Mouse (Mus musculus) heart, embryonic 13.5 days (tissue): Measurements from ENCODE around the gene Rbms3. TPM values are rescaled to one million over a fixed set of nuclear protein-coding genes. Genes with fewer than 3 reads are reported as not detected.

Experiments
- ATAC-seq: fragments of 200-750 bp; cut with Nextera tagmentation; 2 replicates; pipeline ENCODE4 v1.8.0; 2017; ENCODE audit warnings: moderate TSS enrichment; ENCODE audit not compliant: insufficient number of reproducible peaks, low FRiP score, low TSS enrichment; ENCODE audit errors: extremely low read depth
- H3K27ac ChIP-seq: fragments of 300-500 bp; sonication (generic); replicated peaks from 2 replicates; pipeline ENCODE4 v1.5.1; 2015; ENCODE audit warnings: moderate library complexity, mild to moderate bottlenecking, inconsistent platforms
- H3K27me3 ChIP-seq: fragments of 300-500 bp; sonication (generic); replicated peaks from 2 replicates; pipeline ENCODE4 v1.6.1; 2015; ENCODE audit warnings: mild to moderate bottlenecking, inconsistent platforms
- H3K36me3 ChIP-seq: fragments of 300-500 bp; sonication (generic); 2 replicates; pipeline ENCODE4 v1.6.1; 2015; ENCODE audit warnings: mild to moderate bottlenecking, inconsistent platforms
- H3K4me1 ChIP-seq: fragments of 300-500 bp; sonication (generic); 2 replicates; pipeline ENCODE4 v1.6.1; 2015; ENCODE audit warnings: inconsistent platforms
- H3K4me2 ChIP-seq: fragments of 300-500 bp; sonication (generic); 2 replicates; pipeline ENCODE4 v1.6.1; 2015; ENCODE audit warnings: inconsistent platforms, mild to moderate bottlenecking, moderate library complexity
- H3K4me3 ChIP-seq: fragments of 300-500 bp; sonication (generic); 2 replicates; pipeline ENCODE4 v1.5.1; 2015; ENCODE audit warnings: moderate library complexity, mild to moderate bottlenecking, inconsistent platforms
- H3K9ac ChIP-seq: fragments of 300-500 bp; sonication (generic); 2 replicates; pipeline ENCODE4 v1.6.1; 2015; ENCODE audit warnings: inconsistent platforms, mild to moderate bottlenecking, moderate library complexity
- H3K9me3 ChIP-seq: fragments of 300-500 bp; sonication (generic); 2 replicates; pipeline ENCODE4 v1.6.1; 2016; ENCODE audit warnings: inconsistent platforms
- WGBS: fragments of 180-500 bp; shearing (Covaris S2); methylation state at CpG from one replicate; pipeline ENCODE4 v1.1.7; 2015; ENCODE audit warnings: mixed read lengths; 5-methylcytosine and 5-hydroxymethylcytosine counted together
- polyA plus RNA-seq: library from polyadenylated mRNA; unstranded; fragments of >200 nt; fragmentation: Nextera tagmentation; extraction: Ambion mirVana; gene quantifications from 2 replicates; pipeline ENCODE4 v1.2.1, GENCODE M21; 2015

The Rbms3 gene
- polyA plus RNA-seq, 1 experiment from 2014 or later = 36.0 TPM

- Histone ChIP-seq H3K27me3 (no peaks in the 10 kb centered on the region), H3K4me3 (no peak overlapping the region), H3K27ac (peak overlapping the region; percentile 83), H3K4me2 (peak overlapping the region; percentile 49), H3K9me3 (no peaks in the 10 kb centered on the region; the same call in 1 of the 2 replicates), H3K36me3 (no peaks in the 10 kb centered on the region; the same call in 1 of the 2 replicates), H3K4me1 (peaks cover 31% of the 10 kb centered on the region), H3K9ac (0 out of 2 replicates have a peak overlapping the region, but pooled peaks have one; percentile 47)
- 14% methylated on average over 6 of the region's 6 CpGs for WGBS
- ATAC-seq = peak; percentile 42; the same call in 1 of the 2 replicates
Observed at GRCm38 (mm10) chr9:117163143-117163542, 466.6 kb downstream of the Rbms3 start.

- Histone ChIP-seq H3K4me2 (no peak overlapping the region), H3K9me3 (no peaks in the 10 kb centered on the region), H3K4me3 (no peak overlapping the region), H3K27me3 (no peaks in the 10 kb centered on the region), H3K4me1 (peaks cover 39% of the 10 kb centered on the region), H3K27ac (no peak overlapping the region), H3K36me3 (peaks cover 6% of the 10 kb centered on the region; the same call in 1 of the 2 replicates), H3K9ac (no peak overlapping the region)
- 67% methylated on average over 6 of the region's 6 CpGs for WGBS
- ATAC-seq = no peak
Observed at GRCm38 (mm10) chr9:117161150-117161549, 468.6 kb downstream of the Rbms3 start.

GRCm38 (mm10) chr9:117156330-117156905 lies 473.3 kb downstream of the Rbms3 start:
- no peaks in the 10 kb centered on the region for H3K27me3 ChIP-seq
- H3K9me3 ChIP-seq = no peaks in the 10 kb centered on the region
- H3K9ac ChIP-seq = no peak overlapping the region
- no peak overlapping the region for H3K4me3 ChIP-seq
- no peak overlapping the region for H3K4me2 ChIP-seq
- H3K36me3 ChIP-seq = peaks cover 9% of the 10 kb centered on the region; the same call in 1 of the 2 replicates
- peak overlapping the region; percentile 33 for H3K27ac ChIP-seq
- no peak for ATAC-seq
- peaks cover 25% of the 10 kb centered on the region for H3K4me1 ChIP-seq
- WGBS = 53% methylated on average over 9 of the region's 9 CpGs

DNA sequence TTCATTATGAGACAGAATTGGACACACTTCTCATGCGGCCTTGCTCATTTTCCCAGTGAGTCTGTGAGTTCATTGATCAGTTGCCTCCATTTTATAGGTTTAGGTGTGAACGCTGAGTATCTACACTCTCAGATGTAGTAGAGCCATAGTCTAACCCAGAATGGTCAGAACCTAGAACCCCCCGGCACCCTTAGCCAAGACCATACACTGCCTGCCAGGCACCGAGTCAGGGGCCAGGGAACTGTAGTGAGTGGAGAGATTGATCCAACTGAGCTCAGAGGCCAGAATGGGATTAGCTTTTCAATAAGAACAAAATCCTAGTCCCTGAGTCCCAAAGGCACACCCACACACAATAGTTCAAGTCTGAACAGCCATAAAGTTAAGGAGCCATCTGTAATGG lies 475.1 kb downstream of the Rbms3 start:
- Histone ChIP-seq H3K4me2 (no peak overlapping the region), H3K27me3 (no peaks in the 10 kb centered on the region), H3K36me3 (peaks cover 15% of the 10 kb centered on the region), H3K4me1 (peaks cover 25% of the 10 kb centered on the region), H3K27ac (no peak overlapping the region; the same call in 1 of the 2 replicates), H3K9ac (no peak overlapping the region), H3K4me3 (no peak overlapping the region), H3K9me3 (no peaks in the 10 kb centered on the region)
- ATAC-seq = no peak
- WGBS = 86% methylated on average over 4 of the region's 4 CpGs

GRCm38 (mm10) chr9:117153686-117154274 lies 475.9 kb downstream of the Rbms3 start:
- Histone ChIP-seq H3K27me3 (no peaks in the 10 kb centered on the region), H3K9me3 (no peaks in the 10 kb centered on the region), H3K27ac (peak overlapping the region; percentile 32; the same call in 1 of the 2 replicates), H3K4me1 (peaks cover 25% of the 10 kb centered on the region), H3K9ac (no peak overlapping the region), H3K4me2 (no peak overlapping the region), H3K36me3 (peaks cover 15% of the 10 kb centered on the region), H3K4me3 (no peak overlapping the region)
- no peak for ATAC-seq
- WGBS = 66% methylated on average over 20 of the region's 20 CpGs

DNA sequence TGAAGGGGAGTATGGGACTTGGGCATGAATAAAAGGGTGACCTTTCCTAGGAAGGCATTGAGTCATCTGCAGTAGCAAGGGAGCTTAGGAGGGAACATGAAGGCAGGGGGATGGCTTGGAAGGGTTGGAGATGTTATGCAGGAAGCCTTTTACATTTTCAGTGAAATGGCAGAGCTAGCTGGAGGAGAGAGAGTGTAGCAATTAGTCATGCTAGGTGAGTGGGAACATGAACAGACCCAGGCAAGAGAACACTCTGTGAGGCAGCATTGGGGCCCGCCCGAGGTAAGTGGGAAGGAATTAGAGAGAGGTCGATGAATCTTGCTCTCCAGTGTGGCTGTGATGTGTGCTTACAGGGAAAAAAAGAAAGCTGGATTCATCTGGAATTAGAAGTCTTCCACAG lies 477.8 kb downstream of the Rbms3 start:
- WGBS = 69% methylated on average over 3 of the region's 3 CpGs

GRCm38 (mm10) chr9:117144057-117144723 lies 485.5 kb downstream of the Rbms3 start:
- Histone ChIP-seq H3K27me3 (no peaks in the 10 kb centered on the region), H3K4me2 (no peak overlapping the region), H3K4me3 (no peak overlapping the region), H3K36me3 (peaks cover 6% of the 10 kb centered on the region; the same call in 1 of the 2 replicates), H3K27ac (peak overlapping the region; percentile 46), H3K4me1 (peaks cover 22% of the 10 kb centered on the region), H3K9me3 (no peaks in the 10 kb centered on the region), H3K9ac (no peak overlapping the region)
- ATAC-seq = no peak
- 60% methylated on average over 7 of the region's 7 CpGs for WGBS

More for the DNA sequence above, 477.8 kb downstream of the Rbms3 start:
- H3K4me3 ChIP-seq = no peak overlapping the region
- H3K9ac ChIP-seq = no peak overlapping the region
- no peaks in the 10 kb centered on the region for H3K9me3 ChIP-seq
- H3K4me1 ChIP-seq = peaks cover 24% of the 10 kb centered on the region
- no peaks in the 10 kb centered on the region for H3K27me3 ChIP-seq
- H3K36me3 ChIP-seq = peaks cover 11% of the 10 kb centered on the region
- no peak for ATAC-seq
- H3K27ac ChIP-seq = no peak overlapping the region
- H3K4me2 ChIP-seq = no peak overlapping the region

GRCm38 (mm10) chr9:117139971-117140370 lies 489.7 kb downstream of the Rbms3 start:
- no peaks in the 10 kb centered on the region for H3K9me3 ChIP-seq
- no peaks in the 10 kb centered on the region for H3K27me3 ChIP-seq
- H3K9ac ChIP-seq = no peak overlapping the region
- H3K4me1 ChIP-seq = peaks cover 29% of the 10 kb centered on the region
- WGBS = 86% methylated on average over 3 of the region's 3 CpGs
- no peak overlapping the region for H3K4me3 ChIP-seq
- no peak overlapping the region for H3K4me2 ChIP-seq
- H3K27ac ChIP-seq = no peak overlapping the region
- ATAC-seq = no peak
- peaks cover 6% of the 10 kb centered on the region; the same call in 1 of the 2 replicates for H3K36me3 ChIP-seq

GRCm38 (mm10) chr9:117136410-117136809 lies 493.3 kb downstream of the Rbms3 start:
- Histone ChIP-seq H3K36me3 (peaks cover 4% of the 10 kb centered on the region; the same call in 1 of the 2 replicates), H3K27me3 (no peaks in the 10 kb centered on the region), H3K4me2 (no peak overlapping the region), H3K9me3 (no peaks in the 10 kb centered on the region), H3K4me1 (peaks cover 28% of the 10 kb centered on the region), H3K27ac (no peak overlapping the region), H3K9ac (no peak overlapping the region), H3K4me3 (no peak overlapping the region)
- ATAC-seq = no peak
- WGBS = 69% methylated on average over 5 of the region's 5 CpGs

- Histone ChIP-seq H3K9ac (no peak overlapping the region), H3K27ac (no peak overlapping the region), H3K4me2 (no peak overlapping the region), H3K4me3 (no peak overlapping the region), H3K27me3 (no peaks in the 10 kb centered on the region), H3K4me1 (peaks cover 27% of the 10 kb centered on the region), H3K9me3 (no peaks in the 10 kb centered on the region), H3K36me3 (no peaks in the 10 kb centered on the region)
- no peak for ATAC-seq
- 38% methylated on average over 2 of the region's 2 CpGs for WGBS
Observed at GRCm38 (mm10) chr9:117134043-117134442, 495.7 kb downstream of the Rbms3 start.

GRCm38 (mm10) chr9:117126816-117127215 lies 502.9 kb downstream of the Rbms3 start:
- H3K9me3 ChIP-seq = no peaks in the 10 kb centered on the region
- peak overlapping the region; percentile 23 for H3K4me2 ChIP-seq
- 45% methylated on average over 8 of the region's 8 CpGs for WGBS
- H3K4me3 ChIP-seq = no peak overlapping the region
- peaks cover 47% of the 10 kb centered on the region for H3K4me1 ChIP-seq
- H3K9ac ChIP-seq = no peak overlapping the region
- H3K36me3 ChIP-seq = no peaks in the 10 kb centered on the region
- H3K27me3 ChIP-seq = no peaks in the 10 kb centered on the region
- H3K27ac ChIP-seq = peak overlapping the region; percentile 44; the same call in 1 of the 2 replicates
- no peak for ATAC-seq
